Mouse (Mus musculus) lung, adult 2 months (tissue): ENCODE data around the gene Ppp1r26.
"Not testable (repeated sequence)": the region's sequence is repeated elsewhere in the genome, so short reads cannot be mapped to it uniquely, and the experiment has no call there.

Experiments used
- CTCF ChIP-seq: fragments of 200-500 bp; IDR thresholded peaks from 2 replicates; pipeline ENCODE4 v1.5.1; 2011; ENCODE audit warnings: mild to moderate bottlenecking, low read length, control low read depth; ENCODE audit not compliant: insufficient read depth
- POLR2A ChIP-seq: fragments of 200-500 bp; IDR thresholded peaks from 2 replicates; pipeline ENCODE4 v1.6.1; 2011; ENCODE audit warnings: low read depth, mild to moderate bottlenecking, control low read depth, low read length, borderline replicate concordance; ENCODE audit errors: extremely low read depth

DNA sequence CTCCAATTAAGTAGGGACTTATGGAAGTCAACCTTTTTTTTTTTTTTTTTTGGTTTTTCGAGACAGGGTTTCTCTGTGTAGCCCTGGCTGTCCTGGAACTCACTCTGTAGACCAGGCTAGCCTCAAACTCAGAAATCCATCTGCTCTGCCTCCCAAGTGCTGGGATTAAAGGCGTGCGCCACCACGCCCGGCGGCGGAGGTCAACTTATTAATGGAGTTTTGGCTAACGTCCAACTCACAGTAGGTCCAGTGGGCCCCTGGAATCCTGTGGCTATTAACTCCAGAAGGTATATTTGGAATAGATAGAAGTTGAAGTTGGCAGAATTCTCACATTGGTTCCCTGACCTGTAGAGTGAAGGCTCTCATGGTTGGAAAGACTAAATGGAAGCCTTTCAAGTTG is 25.4 kb downstream of the Ppp1r26 start:
- not testable (repeated sequence) for TF ChIP-seq CTCF, POLR2A
